Mouse (Mus musculus) naive thymus-derived CD4-positive, alpha-beta T cell, adult 2 months (primary cell): ENCODE measurements around the gene Hivep2.

Source experiments
- DNase-seq: peaks from one replicate; pipeline ENCODE4 v3.0.0-alpha.2; 2011; ENCODE audit warnings: low read depth

The Hivep2 gene

DNA sequence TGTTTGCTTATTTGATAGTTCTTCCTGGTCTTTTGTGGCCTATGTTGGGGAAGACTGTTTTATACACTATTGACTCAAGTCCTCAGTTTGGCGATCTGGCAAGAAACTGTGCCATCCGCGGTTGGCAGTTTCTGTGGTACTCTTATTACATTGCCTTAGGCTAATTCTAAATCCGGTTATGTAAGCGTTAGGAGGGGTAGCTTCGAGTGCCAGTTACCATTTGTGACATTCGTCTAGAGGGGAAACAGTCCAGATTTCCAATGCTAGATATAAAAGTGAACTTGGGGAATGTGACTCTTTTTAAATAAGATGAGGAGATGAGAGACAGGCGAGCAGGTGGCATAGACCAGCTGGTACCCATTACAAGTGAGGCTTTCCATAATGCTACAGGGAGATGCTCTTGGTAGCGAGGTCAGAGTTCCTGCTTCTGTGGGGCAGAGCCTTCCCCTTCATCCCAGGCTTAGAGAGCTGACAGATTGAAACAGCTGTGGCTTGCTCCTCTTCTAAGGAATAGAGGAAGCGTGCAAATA is 83.1 kb downstream of the Hivep2 start:
- no peak for DNase-seq

- DNase-seq, result no peak
Observed at GRCm38 (mm10) chr10:14049686-14050085, 83.8 kb downstream of the Hivep2 start.

- DNase-seq, result peak; percentile 50
Observed at GRCm38 (mm10) chr10:14050586-14050985, 84.7 kb downstream of the Hivep2 start.

GRCm38 (mm10) chr10:14052109-14052689 is 86.3 kb downstream of the Hivep2 start:
- peak; percentile 47 for DNase-seq

- DNase-seq, result no peak
Observed at GRCm38 (mm10) chr10:14054860-14055259, 89.0 kb downstream of the Hivep2 start.

DNA sequence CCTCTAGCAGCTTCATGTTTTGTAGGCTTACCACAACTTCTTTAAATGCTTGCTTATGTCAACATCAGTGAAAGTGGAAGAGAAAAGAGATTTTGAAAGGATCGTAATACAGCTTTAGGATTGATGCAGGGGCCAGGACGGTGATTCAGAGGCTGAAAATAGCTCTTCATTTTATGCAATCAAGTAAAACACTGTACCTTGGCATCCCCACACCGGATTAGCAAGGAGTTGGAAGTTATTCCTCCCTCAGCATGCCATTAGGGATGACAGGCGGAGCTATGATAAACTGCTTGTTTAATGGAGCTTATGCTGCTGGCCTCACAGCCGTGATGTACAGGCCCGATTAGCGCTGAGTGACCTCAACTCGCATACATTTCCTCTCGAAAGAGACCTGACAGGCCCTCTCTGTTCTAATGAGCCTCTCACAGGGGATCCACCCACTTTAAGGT is 89.7 kb downstream of the Hivep2 start:
- peak; percentile 44 for DNase-seq

GRCm38 (mm10) chr10:14056057-14056456 is 90.2 kb downstream of the Hivep2 start:
- DNase-seq, result no peak

- peak; percentile 59 for DNase-seq
Observed at GRCm38 (mm10) chr10:14056584-14057451, 90.9 kb downstream of the Hivep2 start.

- DNase-seq, result peak; percentile 75
Observed at GRCm38 (mm10) chr10:14057841-14058605, 92.1 kb downstream of the Hivep2 start.

DNA sequence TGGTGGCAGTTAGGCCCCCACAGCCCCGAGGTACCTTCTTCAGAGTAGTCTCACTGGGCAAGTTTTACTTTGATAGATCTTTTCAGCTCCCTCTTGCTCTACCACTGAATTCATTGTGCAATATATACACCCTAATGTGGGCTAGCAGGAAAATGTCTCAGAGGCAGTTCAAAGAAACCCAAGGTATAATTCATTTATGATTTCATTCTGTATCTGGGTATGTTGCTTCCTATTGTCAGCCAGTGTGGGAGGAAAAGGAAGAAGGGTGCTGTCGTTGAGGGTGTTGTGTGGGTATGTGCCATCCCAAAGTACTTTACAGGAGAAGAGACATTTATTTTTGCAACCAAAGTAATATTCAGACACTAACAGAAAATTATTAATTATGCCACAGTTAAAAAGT is 92.9 kb downstream of the Hivep2 start:
- peak; percentile 46 for DNase-seq

GRCm38 (mm10) chr10:14059581-14059980 is 93.7 kb downstream of the Hivep2 start:
- DNase-seq, result peak; percentile 56

DNA sequence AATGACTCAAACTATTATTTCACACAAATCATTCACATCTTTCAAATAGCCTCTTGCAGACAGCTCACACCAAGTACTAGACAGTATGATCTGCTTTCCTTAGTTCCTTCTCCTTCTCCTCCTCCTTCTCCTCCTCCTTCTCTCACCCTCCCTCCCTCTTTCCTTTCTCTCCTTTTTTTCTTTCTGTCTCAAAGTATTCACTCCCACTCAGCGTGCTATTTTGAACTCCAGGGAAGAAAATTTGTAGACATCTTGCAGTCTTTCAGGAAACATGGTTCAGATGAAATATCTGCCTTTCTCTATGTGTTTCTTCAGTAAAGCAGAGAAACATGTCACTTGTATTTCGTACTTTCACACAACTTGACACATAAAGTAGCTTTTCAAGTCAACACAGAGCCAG is 94.4 kb downstream of the Hivep2 start:
- DNase-seq, result no peak

- DNase-seq, result no peak
Observed at GRCm38 (mm10) chr10:14063226-14063625, 97.4 kb downstream of the Hivep2 start.

GRCm38 (mm10) chr10:14064759-14065395 is 99.0 kb downstream of the Hivep2 start:
- no peak for DNase-seq

DNA sequence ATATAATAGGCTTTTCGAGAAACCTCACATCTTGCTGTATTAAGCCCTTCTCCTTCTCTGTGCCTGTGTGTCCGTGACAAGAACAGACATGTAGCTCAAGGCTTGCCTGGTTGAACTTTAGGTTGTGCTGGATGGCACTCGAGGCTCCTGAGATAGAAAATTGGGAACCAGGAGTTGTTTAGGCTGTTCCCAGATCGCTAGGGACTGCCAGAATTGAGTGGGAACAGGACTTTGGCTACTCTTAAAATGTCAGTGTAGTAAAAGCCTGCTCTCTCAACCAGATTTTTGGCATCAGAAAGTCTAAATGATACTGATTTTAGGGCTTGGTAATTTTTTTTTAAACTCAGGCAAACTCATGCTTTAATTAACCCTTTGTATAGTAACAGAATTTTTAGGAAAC is 101.9 kb downstream of the Hivep2 start:
- no peak for DNase-seq

- DNase-seq, result no peak
Observed at GRCm38 (mm10) chr10:14070498-14071079, 104.7 kb downstream of the Hivep2 start.

GRCm38 (mm10) chr10:14072504-14072903 is 106.6 kb downstream of the Hivep2 start:
- no peak for DNase-seq

DNA sequence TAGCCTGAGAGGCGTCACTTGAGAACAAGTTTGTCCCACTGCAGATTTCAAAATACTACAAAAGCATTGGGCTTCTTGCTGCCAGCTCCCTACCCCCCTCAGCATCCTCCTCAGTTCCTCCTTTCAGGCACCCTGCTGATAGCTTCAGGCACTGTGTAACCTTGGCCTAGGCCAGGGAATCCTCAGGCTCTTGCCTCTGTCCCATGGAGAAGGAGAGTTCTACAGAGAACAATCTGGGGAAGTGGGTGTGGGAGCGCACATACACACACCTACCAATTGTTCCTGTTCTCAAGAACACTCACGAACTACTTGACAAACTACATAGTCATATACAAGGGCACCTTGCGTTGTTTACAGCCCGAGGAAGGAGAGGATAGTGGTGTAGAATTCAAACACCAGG is 109.9 kb downstream of the Hivep2 start:
- DNase-seq, result no peak

GRCm38 (mm10) chr10:14076880-14077279 is 111.0 kb downstream of the Hivep2 start:
- no peak for DNase-seq

DNA sequence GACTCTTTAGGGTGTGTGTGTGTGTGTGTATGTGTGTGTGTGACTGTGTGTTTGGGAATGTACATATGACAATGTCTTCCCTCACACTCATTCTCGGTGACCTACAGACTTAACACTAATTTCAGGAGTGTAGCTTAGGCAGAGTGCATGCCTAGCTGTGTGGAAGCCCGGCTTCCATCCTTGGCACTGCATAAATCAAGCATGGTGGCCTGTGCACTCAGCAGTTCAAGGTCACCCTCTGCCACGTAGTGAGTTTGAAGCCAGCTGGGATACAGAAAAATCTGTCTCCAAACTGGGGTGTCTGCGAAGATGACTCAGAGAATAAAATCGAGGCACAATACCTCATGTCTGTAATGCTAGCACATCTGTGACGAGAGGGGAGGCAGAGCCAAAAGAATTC is 115.0 kb downstream of the Hivep2 start:
- DNase-seq, result no peak

DNA sequence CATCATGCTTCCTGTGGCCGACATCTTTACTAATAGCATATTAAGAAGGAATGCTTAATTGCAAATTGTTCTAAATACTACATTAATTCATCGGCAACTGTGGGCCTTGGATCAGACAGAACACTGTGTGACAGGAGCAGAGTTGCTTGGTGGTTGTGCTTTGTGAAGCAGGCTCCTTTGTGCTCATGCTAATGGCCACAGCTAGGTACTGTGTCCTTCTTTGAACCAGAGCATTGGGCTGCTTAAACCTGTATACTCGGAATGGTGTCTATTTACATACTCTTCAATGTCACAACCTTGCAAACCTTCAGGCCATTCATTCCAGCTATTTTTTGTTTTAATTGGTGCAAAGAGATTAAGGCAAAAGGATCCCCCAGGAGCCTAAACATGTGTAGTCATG is 115.9 kb downstream of the Hivep2 start:
- DNase-seq, result no peak

GRCm38 (mm10) chr10:14082275-14082674 is 116.4 kb downstream of the Hivep2 start:
- DNase-seq, result no peak
